Mouse (Mus musculus): ENCODE data around the gene Cfap46.

DNA sequence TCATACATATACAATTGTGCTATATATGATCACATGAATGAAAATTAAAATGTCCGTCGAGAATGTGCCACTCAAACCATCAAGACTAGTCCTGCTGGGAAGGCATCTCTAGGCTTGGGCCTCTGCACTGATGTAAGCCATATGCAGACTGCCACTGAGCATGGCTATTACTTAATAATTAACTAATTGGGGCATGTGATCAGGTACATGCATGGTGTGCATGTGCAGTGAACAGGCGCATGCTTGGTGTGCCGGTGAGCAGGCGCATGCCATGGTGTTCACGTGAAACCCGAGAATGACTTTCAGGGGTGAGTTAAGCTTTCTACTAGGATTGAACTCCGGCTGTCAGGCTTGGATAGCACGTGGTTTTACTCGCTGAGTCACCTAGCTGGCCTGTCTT is 124.0 kb downstream of the Cfap46 start:
- TF ChIP-seq CTCF (IDR thresholded peaks at IDR 0.05; ENCODE audit: extremely low read depth, insufficient read depth, insufficient read length, insufficient replicate concordance), result no peak
- no peak for TF ChIP-seq POLR2A (IDR thresholded peaks at IDR 0.05; ENCODE audit: low read depth, low read length)
